Mouse (Mus musculus) liver, adult (tissue): ENCODE results near the gene B3galt4.

ENCODE experiments used
- GATA4 ChIP-seq: IDR thresholded peaks from 2 replicates; pipeline ENCODE4 v1.6.1; 2014; ENCODE audit warnings: mild to moderate bottlenecking, low read length; ENCODE audit not compliant: insufficient replicate concordance

Gene B3galt4

GRCm38 (mm10) chr17:33968927-33969326 lies 17.6 kb upstream of the B3galt4 start:
- TF ChIP-seq GATA4 = no peak

GRCm38 (mm10) chr17:33968489-33968888 lies 17.2 kb upstream of the B3galt4 start:
- no peak for TF ChIP-seq GATA4

GRCm38 (mm10) chr17:33965846-33966550 lies 14.7 kb upstream of the B3galt4 start:
- no peak for TF ChIP-seq GATA4

DNA sequence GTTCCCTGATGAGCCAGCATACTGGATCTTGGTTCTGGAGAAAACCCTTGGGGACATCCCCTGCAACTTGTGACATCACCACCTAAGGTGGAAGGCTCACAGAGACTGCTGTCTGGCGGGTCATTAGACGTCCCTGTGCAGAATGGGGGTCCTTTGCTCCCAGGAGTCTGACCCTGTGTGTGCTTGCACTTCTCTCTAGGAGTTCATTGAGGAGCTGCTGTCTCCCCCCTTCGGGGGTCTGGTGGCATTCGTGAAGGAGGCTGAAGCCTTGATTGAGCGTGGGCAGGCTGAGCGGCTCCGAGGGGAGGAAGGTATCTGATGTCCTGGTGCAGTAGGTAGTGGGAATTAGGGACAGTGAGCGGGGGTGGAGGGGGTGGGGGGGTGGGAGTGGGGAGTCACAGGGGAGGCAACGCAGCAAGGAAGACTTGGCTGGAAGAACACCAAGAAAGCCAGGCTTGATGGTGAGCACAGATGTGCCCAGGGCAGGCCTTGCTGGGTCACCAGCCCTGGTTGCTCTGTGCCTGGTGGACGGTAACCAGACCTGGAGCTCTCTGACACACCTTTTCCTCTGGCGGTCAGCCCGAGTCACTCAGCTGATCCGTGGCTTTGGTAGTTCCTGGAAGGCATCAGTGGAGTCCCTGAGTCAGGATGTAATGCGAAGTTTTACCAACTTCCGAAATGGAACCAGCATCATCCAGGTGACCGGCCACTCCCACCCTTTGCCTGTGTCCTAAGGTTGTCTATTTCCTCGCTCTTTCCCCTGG lies 14.0 kb upstream of the B3galt4 start:
- TF ChIP-seq GATA4 = no peak

DNA sequence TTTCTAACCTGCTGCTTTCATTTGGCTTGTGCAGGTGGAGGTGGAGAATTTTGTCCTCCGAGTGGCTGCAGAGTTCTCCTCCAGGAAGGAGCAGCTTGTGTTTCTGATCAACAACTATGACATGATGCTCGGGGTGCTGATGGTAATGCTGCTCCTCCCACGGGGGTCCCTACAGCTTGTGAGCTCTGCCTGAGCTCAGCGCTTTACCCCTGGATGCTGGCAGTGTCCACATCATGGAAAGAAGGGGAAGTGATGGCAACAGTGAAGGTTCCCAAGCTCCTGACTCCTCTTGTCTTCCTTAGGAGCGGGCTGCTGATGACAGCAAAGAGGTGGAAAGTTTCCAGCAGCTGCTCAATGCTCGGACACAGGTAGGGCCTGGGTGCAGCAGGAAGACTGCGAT lies 11.6 kb upstream of the B3galt4 start:
- TF ChIP-seq GATA4 = no peak

- no peak for TF ChIP-seq GATA4
These were observed 8.7 kb upstream of the B3galt4 start for GRCm38 (mm10) chr17:33959948-33960347.

DNA sequence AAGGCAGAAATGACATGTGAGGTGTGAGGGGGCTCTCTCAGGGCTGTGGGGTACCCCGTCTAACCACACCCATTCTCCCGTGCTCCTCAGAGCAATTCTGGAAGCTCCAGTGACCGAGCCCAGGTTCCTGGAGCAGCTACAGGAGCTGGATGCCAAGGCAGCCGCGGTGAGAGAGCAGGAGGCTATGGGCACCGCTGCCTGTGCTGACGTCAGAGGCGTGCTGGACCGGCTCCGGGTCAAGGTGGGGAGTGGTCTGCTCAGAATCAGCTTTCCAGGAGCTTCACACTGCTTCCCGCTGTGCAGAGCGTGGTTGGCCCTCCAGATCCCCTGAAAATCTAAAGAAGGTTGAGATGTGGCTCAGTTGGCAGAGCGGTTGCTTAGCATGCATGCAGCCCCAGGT lies 7.8 kb upstream of the B3galt4 start:
- no peak for TF ChIP-seq GATA4

DNA sequence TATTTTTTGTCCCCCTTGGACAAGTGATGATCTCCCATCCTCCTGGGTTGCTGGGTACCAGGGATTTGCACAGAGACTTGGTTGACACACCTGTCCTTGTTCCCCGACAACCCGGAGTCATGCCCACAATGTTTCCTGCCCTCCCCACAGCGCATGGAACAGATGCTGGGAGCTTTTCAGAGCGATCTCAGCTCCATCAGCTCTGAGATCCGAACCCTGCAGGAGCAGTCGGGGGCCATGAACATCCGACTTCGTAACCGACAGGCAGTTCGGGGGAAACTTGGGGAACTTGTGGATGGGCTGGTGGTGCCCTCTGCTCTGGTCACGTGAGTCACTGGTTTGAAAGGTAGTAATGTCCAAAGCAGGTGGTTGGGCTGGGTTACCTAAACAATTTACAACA lies 7.2 kb upstream of the B3galt4 start:
- no peak for TF ChIP-seq GATA4

DNA sequence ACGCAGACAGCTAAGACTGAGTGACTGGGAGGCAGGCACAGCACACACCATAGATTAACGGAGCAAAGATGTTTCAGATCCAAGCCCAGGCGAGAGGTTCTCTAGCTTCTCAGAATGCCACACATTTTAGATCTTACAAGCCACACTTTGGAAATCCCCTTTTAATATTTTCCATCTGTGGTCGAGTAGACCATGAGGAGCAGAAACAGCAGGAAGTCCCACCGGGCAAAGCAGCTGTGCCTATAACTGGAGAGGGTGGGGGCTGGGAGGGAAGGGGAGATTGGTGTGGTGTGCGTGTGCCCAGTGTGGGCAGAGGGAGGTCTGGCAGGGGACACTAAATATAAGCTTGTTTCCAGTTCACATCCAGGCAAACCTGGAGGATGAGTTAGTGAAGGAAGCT lies 6.2 kb upstream of the B3galt4 start:
- no peak for TF ChIP-seq GATA4

DNA sequence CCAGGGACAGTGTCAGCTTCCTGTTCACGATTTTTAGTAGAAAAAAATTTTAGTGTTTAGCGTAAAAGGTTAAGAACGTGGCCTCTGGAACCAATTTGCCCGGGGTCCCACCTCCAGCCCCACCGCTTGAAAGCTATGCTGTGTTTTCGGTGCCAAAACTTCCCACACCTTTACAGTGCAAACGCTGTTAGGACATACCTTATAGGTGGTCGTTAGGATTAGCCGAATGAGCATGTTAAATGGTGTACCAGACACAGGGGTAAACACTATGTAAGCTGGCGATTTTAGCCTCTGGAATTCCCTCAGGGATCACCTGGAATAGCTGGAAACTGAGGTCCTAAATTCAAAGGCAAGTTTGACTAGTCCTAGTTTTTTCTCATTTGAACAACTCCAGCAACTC lies 5.0 kb upstream of the B3galt4 start:
- TF ChIP-seq GATA4 = no peak

DNA sequence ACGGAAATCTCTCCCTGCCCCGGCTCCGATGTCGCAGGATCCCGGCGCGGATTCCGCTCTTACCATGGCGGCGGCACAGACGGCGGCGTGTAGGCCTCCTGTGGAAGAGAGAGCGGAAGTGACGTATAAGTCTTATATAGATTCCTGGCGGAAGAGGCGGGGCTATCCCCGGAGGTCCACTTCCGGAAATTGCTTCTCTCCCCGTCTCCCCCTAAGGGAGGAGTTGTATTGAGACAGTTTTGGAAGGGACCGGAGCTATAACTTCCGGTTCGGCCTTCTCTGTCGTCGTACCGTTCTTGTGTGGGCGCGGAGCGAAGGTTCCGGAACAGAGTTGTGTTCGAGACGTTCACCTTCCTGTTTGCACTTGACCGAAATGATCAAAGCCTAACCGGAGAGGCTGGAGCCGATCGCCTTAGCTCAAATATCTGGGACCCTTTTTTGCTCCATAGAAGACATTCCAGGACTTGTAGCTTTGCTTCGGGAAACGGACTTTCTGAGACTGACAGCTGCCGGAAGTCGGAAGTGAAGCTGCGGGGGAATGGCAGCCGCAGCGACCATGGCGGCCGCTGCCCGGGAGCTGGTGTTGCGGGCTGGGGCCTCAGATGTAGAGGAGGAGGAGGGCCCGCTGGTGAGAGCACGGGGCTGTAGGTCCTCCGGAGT lies 4.4 kb upstream of the B3galt4 start, which contains the start of the genes Vps52 and Rps18:
TSS of gene Vps52 (plus strand) at position 258 of the 660 bp plus-strand sequence.
TSS of gene Rps18 (minus strand) at position 447 of the 660 bp plus-strand sequence.
- TF ChIP-seq GATA4 = no peak

GRCm38 (mm10) chr17:33954646-33955554 lies 3.6 kb upstream of the B3galt4 start:
- no peak for TF ChIP-seq GATA4

DNA sequence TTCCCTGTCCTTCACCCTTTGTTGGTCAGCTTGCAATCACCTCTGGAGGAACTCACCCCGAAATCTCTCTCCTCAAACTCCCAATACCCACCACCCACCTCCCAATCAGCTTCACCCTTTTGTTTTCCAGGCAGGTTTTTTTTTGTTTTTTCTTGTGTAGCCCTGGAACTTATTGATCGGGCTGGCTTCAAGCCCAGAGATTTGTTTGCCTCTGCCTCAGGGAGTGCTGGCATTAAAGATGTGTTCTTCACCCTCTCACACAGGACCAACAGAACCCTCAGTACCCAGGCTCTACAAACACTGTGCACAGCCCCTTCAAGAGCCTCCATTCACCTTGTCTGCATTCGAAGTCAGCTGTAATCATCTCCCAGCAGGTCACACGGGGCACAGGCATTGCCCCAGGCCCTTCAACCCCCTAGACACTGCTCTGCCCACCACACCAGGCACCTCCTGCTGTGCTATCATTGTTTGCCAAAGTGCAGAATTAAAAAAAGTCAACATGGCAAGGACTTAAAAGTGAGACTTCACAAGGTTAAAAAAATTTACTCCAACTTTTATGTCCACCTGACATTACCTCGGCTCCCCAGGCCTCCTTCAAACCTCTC lies 2.8 kb upstream of the B3galt4 start:
- no peak for TF ChIP-seq GATA4

DNA sequence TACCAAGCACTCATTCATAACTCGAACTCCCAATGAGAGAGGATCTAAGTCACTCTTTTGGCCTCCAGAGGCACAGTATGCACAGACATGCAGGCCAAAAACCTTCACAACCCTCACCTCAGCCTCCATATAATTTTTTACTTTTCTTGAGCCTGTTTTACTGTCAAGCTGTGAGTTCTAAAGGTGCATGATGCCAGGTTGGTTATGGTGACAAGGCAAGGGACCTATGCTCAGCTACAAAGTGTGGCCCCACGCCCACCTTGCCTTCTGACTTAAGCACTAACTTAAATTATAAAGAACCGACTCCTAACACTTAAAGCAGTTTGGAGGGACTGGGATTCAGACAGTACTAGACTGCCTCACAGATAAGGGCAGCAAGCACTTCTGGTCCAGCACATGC lies 2.0 kb upstream of the B3galt4 start:
- TF ChIP-seq GATA4 = no peak
